Mouse (Mus musculus): Measurements from ENCODE around the gene B020004J07Rik.
"Not testable (repeated sequence)": the region's sequence is repeated elsewhere in the genome, so short reads cannot be mapped to it uniquely, and the experiment has no call there.

The B020004J07Rik gene

GRCm38 (mm10) chr4:101843923-101844322 lies at the start of gene B020004J07Rik:
Gene B020004J07Rik, minus strand, starts transcription at chr4:101844023.
- DNase-seq, result not testable (repeated sequence)

DNA sequence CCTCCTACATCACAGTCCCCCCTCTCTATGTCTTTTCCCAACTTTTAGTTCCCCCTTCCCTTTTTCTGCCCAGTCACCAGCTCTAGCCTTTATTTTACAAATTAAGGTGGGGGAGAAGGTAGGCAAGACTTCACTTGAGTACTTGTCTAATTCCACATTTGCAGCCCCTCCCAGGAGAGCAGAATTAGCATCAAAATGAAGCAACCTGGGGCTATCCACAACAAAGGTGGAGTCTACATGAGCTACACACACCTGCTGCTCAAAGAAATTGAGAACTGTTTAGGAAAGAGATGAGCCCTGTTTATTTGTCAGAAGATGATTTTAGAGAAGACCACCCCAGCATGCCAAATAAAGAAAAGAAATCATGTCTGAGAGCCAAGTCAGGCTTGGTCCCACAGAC lies 45.6 kb upstream of the B020004J07Rik start:
- no peak for DNase-seq

- DNase-seq, result no peak
Observed at GRCm38 (mm10) chr4:101883641-101884040, 39.8 kb upstream of the B020004J07Rik start.

DNA sequence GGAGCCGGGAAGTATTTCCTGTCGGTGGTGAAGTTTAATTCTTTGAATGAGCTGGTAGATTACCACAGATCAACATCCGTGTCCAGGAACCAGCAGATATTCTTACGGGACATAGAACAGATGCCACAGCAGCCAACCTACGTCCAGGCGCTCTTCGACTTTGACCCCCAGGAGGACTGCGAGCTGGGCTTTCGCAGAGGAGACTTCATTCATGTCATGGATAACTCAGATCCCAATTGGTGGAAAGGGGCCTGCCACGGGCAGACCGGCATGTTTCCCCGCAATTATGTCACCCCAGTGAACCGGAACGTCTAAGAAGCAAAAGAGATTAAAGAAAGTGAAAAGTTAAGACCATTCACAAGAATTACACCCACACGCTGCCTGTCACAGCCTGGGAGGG lies 31.9 kb upstream of the B020004J07Rik start:
- DNase-seq, result not testable (repeated sequence)

- not testable (repeated sequence) for DNase-seq
Observed at GRCm38 (mm10) chr4:101872031-101872430, 28.2 kb upstream of the B020004J07Rik start.

DNA sequence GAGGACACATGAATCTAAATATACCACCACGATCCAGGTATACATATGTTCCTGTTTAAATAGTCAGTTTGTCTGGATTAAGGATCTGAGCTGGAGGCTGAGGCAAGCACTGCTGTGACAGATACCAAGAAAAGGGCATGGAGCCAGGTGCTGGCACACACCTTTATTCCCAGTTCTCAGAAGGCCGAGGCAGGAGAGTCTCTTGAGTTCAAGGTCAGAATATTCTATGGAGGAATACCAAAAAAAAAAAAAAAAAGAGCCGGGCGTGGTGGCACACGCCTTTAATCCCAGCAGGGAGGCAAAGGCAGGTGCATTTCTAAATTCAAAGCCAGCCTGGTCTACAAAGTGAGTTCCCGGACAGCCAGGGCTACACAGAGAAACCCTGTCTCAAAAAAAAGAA lies 18.5 kb upstream of the B020004J07Rik start:
- no peak for DNase-seq

DNA sequence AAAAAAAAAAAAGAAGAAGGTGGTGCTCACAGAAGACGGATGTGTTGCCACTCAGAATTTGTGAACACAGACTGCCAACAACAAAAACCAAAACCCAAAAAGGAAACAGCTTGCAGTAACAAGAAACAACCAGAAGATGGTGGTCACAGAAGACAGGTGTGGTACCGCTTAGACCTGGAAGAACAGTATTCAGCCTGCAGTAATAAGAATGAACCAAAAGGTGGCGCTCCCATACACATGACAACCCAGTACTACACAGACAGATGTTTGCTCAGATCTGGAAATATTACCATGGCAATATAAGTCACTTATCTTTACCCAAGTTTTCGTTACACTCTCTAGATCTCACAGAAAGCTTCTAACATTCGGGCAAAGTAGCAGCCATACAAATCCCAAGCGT lies 17.1 kb upstream of the B020004J07Rik start:
- DNase-seq, result no peak

GRCm38 (mm10) chr4:101850908-101851307 lies 7.1 kb upstream of the B020004J07Rik start:
- no peak for DNase-seq

Measured in thymus, adult 18-20 months (tissue).